Mouse (Mus musculus) neural tube, embryonic 13.5 days (tissue): Measurements from ENCODE around the gene Spin1. TPM values are rescaled to one million over a fixed set of nuclear protein-coding genes. Genes with fewer than 3 reads are reported as not detected.

Source experiments
- ATAC-seq: fragments of 200-750 bp; cut with Nextera tagmentation; 2 replicates; pipeline ENCODE4 v1.8.0; 2017; ENCODE audit warnings: low read depth, mild to moderate bottlenecking, moderate TSS enrichment, moderate library complexity
- H3K27ac ChIP-seq: fragments of 300-500 bp; sonication (generic); replicated peaks from 2 replicates; pipeline ENCODE4 v1.5.1; 2015; ENCODE audit warnings: moderate library complexity, mild to moderate bottlenecking, inconsistent platforms
- H3K27me3 ChIP-seq: fragments of 300-500 bp; sonication (generic); 2 replicates; pipeline ENCODE4 v1.6.1; 2015; ENCODE audit warnings: mild to moderate bottlenecking, inconsistent platforms
- H3K36me3 ChIP-seq: fragments of 300-500 bp; sonication (generic); 2 replicates; pipeline ENCODE4 v1.6.1; 2015; ENCODE audit warnings: mild to moderate bottlenecking, inconsistent platforms
- H3K4me1 ChIP-seq: fragments of 300-500 bp; sonication (generic); replicated peaks from 2 replicates; pipeline ENCODE4 v1.6.1; 2015; ENCODE audit warnings: inconsistent platforms
- H3K4me2 ChIP-seq: fragments of 300-500 bp; sonication (generic); 2 replicates; pipeline ENCODE4 v1.6.1; 2015; ENCODE audit warnings: inconsistent platforms, mild to moderate bottlenecking, moderate library complexity
- H3K4me3 ChIP-seq: fragments of 300-500 bp; sonication (generic); 2 replicates; pipeline ENCODE4 v1.5.1; 2015; ENCODE audit warnings: mild to moderate bottlenecking, inconsistent platforms
- H3K9ac ChIP-seq: fragments of 300-500 bp; sonication (generic); 2 replicates; pipeline ENCODE4 v1.6.1; 2015; ENCODE audit warnings: moderate library complexity, mild to moderate bottlenecking, inconsistent platforms
- H3K9me3 ChIP-seq: fragments of 300-500 bp; sonication (generic); 2 replicates; pipeline ENCODE4 v1.6.1; 2016; ENCODE audit warnings: inconsistent platforms
- WGBS: fragments of 180-500 bp; shearing (Covaris S2); methylation state at CpG from one replicate; pipeline ENCODE4 v1.1.7; 2015; 5-methylcytosine and 5-hydroxymethylcytosine counted together
- polyA plus RNA-seq: library from polyadenylated mRNA; unstranded; fragments of >200 nt; fragmentation: Nextera tagmentation; extraction: Ambion mirVana; gene quantifications from 2 replicates; pipeline ENCODE4 v1.2.1, GENCODE M21; 2015

Gene Spin1
- polyA plus RNA-seq, 1 experiment from 2014 or later = 121 TPM

DNA sequence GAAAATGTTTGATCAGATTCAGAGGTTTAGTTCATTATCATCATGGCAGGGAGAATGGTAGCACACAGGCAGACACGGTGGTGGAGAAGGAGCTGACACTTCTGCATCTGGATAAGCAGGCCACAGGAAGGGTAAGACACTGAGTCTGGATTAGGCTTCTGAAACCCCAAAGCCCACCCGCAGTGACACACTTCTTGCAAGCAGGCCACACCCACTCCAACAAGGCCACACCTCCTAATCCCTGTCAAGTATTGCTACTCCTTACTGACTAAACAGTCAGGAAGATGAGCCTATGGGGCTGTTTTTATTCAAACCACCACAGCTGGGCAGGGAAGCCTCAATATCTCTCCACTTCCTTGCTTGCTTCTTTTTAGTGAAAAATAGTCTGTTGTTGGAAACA is 19.9 kb upstream of the Spin1 start:
- Histone ChIP-seq H3K4me2 (no peak overlapping the region), H3K9ac (no peak overlapping the region), H3K4me3 (no peak overlapping the region), H3K27ac (no peak overlapping the region), H3K9me3 (no peaks in the 10 kb centered on the region), H3K36me3 (no peaks in the 10 kb centered on the region), H3K27me3 (no peaks in the 10 kb centered on the region), H3K4me1 (no peaks in the 10 kb centered on the region)
- ATAC-seq = no peak
- 85% methylated on average over 2 of the region's 2 CpGs for WGBS

GRCm38 (mm10) chr13:51084241-51084640 is 16.4 kb upstream of the Spin1 start:
- Histone ChIP-seq H3K27me3 (no peaks in the 10 kb centered on the region), H3K4me2 (no peak overlapping the region), H3K9ac (no peak overlapping the region), H3K4me3 (no peak overlapping the region), H3K9me3 (no peaks in the 10 kb centered on the region), H3K36me3 (no peaks in the 10 kb centered on the region), H3K27ac (no peak overlapping the region), H3K4me1 (no peaks in the 10 kb centered on the region)
- ATAC-seq = no peak

GRCm38 (mm10) chr13:51085941-51086340 is 14.7 kb upstream of the Spin1 start:
- H3K36me3 ChIP-seq = no peaks in the 10 kb centered on the region
- no peak for ATAC-seq
- no peaks in the 10 kb centered on the region for H3K9me3 ChIP-seq
- H3K27ac ChIP-seq = no peak overlapping the region
- H3K4me2 ChIP-seq = no peak overlapping the region
- no peaks in the 10 kb centered on the region for H3K27me3 ChIP-seq
- no peak overlapping the region for H3K4me3 ChIP-seq
- 94% methylated on average over 11 of the region's 11 CpGs for WGBS
- no peaks in the 10 kb centered on the region for H3K4me1 ChIP-seq
- no peak overlapping the region for H3K9ac ChIP-seq

GRCm38 (mm10) chr13:51087253-51087652 is 13.4 kb upstream of the Spin1 start:
- no peaks in the 10 kb centered on the region for H3K36me3 ChIP-seq
- WGBS = 87% methylated on average over 4 of the region's 4 CpGs
- no peak overlapping the region for H3K4me3 ChIP-seq
- no peak overlapping the region for H3K4me2 ChIP-seq
- no peak overlapping the region for H3K27ac ChIP-seq
- no peak for ATAC-seq
- no peak overlapping the region for H3K9ac ChIP-seq
- no peaks in the 10 kb centered on the region for H3K4me1 ChIP-seq
- H3K9me3 ChIP-seq = no peaks in the 10 kb centered on the region
- no peaks in the 10 kb centered on the region for H3K27me3 ChIP-seq

- Histone ChIP-seq H3K9ac (no peak overlapping the region), H3K27ac (no peak overlapping the region), H3K9me3 (no peaks in the 10 kb centered on the region), H3K4me2 (no peak overlapping the region), H3K27me3 (no peaks in the 10 kb centered on the region), H3K36me3 (no peaks in the 10 kb centered on the region), H3K4me1 (no peaks in the 10 kb centered on the region), H3K4me3 (no peak overlapping the region)
- no peak for ATAC-seq
- 89% methylated on average over 4 of the region's 4 CpGs for WGBS
These were observed 12.5 kb upstream of the Spin1 start for GRCm38 (mm10) chr13:51088207-51088606.

DNA sequence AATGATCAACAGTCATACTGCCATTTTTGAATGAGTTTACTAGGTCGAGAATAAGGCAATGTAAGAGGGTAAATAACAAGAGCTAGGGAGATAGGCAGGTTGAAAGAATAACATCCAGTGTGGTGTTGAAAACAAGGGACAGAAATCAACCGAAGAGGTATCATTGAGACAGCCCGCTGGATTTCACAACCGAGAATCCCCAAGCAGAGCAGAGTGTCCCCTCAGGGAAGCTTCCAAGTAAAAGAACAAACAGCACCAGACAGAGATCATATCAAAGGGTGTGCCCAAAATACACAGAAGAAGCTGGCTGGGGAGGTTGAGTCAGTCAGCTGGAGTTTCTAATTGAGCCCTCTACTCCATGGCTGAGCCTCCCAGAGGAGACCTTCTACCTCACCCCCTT is 11.6 kb upstream of the Spin1 start:
- no peak for ATAC-seq

GRCm38 (mm10) chr13:51090105-51090661 is 10.5 kb upstream of the Spin1 start:
- H3K27ac ChIP-seq = no peak overlapping the region
- H3K9me3 ChIP-seq = no peaks in the 10 kb centered on the region
- no peak overlapping the region for H3K4me2 ChIP-seq
- no peak overlapping the region for H3K4me3 ChIP-seq
- WGBS = 79% methylated on average over 5 of the region's 5 CpGs
- H3K9ac ChIP-seq = no peak overlapping the region
- no peaks in the 10 kb centered on the region for H3K36me3 ChIP-seq
- no peaks in the 10 kb centered on the region for H3K4me1 ChIP-seq
- no peaks in the 10 kb centered on the region for H3K27me3 ChIP-seq
- no peak for ATAC-seq

More for the DNA sequence above, 11.6 kb upstream of the Spin1 start:
- 80% methylated on average over 4 of the region's 4 CpGs for WGBS
- no peaks in the 10 kb centered on the region for H3K36me3 ChIP-seq
- no peak overlapping the region for H3K4me2 ChIP-seq
- H3K4me1 ChIP-seq = no peaks in the 10 kb centered on the region
- no peak overlapping the region for H3K27ac ChIP-seq
- no peaks in the 10 kb centered on the region for H3K27me3 ChIP-seq
- no peak overlapping the region for H3K9ac ChIP-seq
- H3K4me3 ChIP-seq = no peak overlapping the region
- no peaks in the 10 kb centered on the region for H3K9me3 ChIP-seq

GRCm38 (mm10) chr13:51093430-51093829 is 7.2 kb upstream of the Spin1 start:
- no peaks in the 10 kb centered on the region for H3K36me3 ChIP-seq
- H3K9ac ChIP-seq = no peak overlapping the region
- no peaks in the 10 kb centered on the region for H3K9me3 ChIP-seq
- no peak overlapping the region for H3K4me2 ChIP-seq
- WGBS = 93% methylated on average over 5 of the region's 5 CpGs
- no peak overlapping the region for H3K4me3 ChIP-seq
- ATAC-seq = no peak
- H3K27me3 ChIP-seq = no peaks in the 10 kb centered on the region
- H3K4me1 ChIP-seq = peaks cover 4% of the 10 kb centered on the region
- H3K27ac ChIP-seq = no peak overlapping the region

DNA sequence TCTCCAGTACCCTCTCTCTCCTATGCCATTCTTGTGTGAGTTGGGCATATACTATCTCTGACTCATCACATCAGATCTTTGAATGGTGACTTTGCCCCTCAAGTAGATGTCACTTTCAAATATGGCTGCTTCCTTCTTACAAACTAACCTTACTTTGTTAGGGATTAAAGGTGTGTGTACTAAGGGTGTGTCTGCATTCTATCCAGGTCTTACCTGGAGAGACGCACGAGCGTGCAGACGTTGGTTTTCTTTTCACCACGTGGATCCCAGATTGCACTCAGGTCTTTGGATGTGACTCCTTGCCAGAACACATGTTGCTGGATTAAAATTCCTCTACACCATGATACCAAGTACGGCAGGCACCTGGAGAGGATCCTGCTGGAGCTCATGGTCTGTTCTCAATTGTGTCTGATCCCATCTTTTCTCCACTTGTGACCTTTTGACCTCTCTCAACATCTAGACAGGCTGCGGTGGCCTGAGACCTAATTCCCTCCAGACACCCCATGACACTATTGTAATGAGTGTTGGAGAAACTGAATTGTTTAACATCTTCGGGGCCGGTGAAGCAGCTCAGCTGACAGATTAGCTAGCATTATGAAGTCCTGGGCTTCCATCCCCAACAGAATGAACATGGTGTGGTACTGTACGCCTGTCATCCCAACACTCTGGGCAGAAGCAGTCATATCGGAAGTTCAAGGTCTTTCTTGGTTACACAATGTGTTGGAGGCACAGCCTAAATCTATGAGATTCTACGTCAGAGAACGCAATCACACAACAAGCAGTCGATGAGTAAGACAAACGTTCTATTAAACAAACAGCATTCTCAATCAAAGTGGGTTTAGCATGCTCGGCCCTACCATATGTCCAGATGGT is 6.1 kb upstream of the Spin1 start:
- ATAC-seq = no peak
- Histone ChIP-seq H3K4me3 (no peak overlapping the region), H3K36me3 (no peaks in the 10 kb centered on the region), H3K4me2 (no peak overlapping the region), H3K4me1 (peaks cover 15% of the 10 kb centered on the region), H3K27ac (no peak overlapping the region), H3K9ac (no peak overlapping the region), H3K9me3 (no peaks in the 10 kb centered on the region), H3K27me3 (no peaks in the 10 kb centered on the region)
- 87% methylated on average over 16 of the region's 16 CpGs for WGBS

DNA sequence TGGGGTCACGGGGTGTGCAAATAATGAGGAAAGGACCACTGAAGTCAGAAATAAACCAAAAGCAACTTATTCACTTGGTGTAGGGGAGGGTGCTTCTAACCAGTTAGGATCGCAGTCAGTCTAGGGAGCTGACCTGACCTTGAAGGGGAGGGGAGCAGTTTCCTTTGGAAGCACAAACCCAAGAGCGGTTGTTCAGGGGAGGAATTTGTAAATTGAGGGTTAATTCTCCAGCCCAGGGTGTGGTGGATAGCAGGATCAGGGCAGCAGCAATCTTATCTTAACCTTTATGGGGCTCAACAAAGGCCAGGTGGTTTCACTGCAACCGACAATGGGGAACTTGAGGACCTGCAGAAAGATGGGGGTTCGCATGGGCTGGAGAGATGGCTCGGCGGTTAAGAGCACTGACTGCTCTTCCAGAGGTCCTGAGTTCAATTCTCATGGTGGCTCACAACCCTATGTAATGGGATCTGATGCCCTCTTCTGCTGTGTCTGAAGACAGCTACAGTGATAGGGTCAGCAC is 5.4 kb upstream of the Spin1 start:
- ATAC-seq = no peak
- Histone ChIP-seq H3K27me3 (no peaks in the 10 kb centered on the region), H3K9me3 (no peaks in the 10 kb centered on the region), H3K4me3 (no peak overlapping the region), H3K27ac (no peak overlapping the region), H3K4me1 (peaks cover 18% of the 10 kb centered on the region), H3K36me3 (no peaks in the 10 kb centered on the region), H3K9ac (no peak overlapping the region), H3K4me2 (no peak overlapping the region)
- 95% methylated on average over 7 of the region's 7 CpGs for WGBS

DNA sequence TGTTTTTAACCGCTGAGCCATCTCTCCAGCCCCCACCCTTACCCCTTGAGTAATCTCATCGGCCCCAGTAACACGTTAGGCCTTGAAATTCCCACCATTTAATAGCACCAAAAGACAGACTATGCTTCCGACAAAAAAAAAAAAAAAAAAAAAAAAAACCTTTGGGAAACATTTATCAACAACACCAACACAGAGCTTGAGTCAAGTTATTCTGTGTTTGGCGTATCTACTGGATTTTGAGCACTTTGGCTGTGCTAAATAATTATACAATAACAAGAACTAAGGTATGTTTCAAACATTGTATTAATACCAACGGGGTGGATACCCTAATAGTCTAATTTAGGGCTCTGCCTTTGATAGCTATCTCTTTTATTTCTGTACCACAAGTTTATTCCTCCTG is 4.0 kb upstream of the Spin1 start:
- Histone ChIP-seq H3K36me3 (no peaks in the 10 kb centered on the region), H3K4me2 (no peak overlapping the region), H3K9ac (no peak overlapping the region), H3K4me3 (no peak overlapping the region), H3K27me3 (no peaks in the 10 kb centered on the region), H3K27ac (no peak overlapping the region), H3K4me1 (peaks cover 18% of the 10 kb centered on the region), H3K9me3 (no peaks in the 10 kb centered on the region)
- WGBS = 87% methylated on average over 6 of the region's 6 CpGs
- no peak for ATAC-seq

- Histone ChIP-seq H3K9ac (peak overlapping the region; percentile 96), H3K36me3 (no peaks in the 10 kb centered on the region), H3K27me3 (no peaks in the 10 kb centered on the region), H3K4me3 (peak overlapping the region; percentile 83), H3K4me1 (peaks cover 33% of the 10 kb centered on the region), H3K4me2 (peak overlapping the region; percentile 85), H3K27ac (peak overlapping the region; percentile 95), H3K9me3 (no peaks in the 10 kb centered on the region)
- 5% methylated on average over 26 of the region's 26 CpGs for WGBS
- peak; percentile 30 for ATAC-seq
These were observed 984 bp upstream of the Spin1 start for GRCm38 (mm10) chr13:51099560-51100232.
